ENCODE assay signal across 12 mouse cellular contexts in the genomic region with DNA sequence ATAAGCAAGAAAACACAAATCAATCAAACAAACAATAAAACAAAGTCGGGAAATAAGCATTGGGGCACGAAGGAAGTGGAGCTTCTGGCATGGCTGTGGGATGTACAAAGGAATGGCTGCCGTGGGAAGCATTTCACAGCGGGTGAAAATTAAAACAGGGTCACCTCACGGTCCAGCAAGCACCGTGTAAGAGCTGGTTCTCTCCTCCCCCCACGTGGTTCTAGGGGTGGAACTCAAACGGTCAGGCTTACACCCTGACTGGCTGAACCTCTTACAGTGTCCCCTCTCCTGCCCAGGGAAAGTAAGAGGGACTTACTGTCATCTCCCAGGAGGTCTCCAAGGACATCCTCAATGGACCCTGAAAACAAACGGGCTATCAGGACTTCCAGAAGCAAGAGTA. TPM values are rescaled to one million over a fixed set of nuclear protein-coding genes. Genes with fewer than 3 reads are reported as not detected.
A peak's percentile ranks its signal among the peaks of the same experiment; 100 is the strongest.
DNase-seq lines count a peak whose midpoint lies in the region; ATAC-seq and TF ChIP-seq lines count a peak whose summit lies in the region.
"Had no signal": no experiment of that assay in that cellular context is flagged by ENCODE, and none has a peak within 500 bp of the region (broad histone marks: within the 10 kb centered on the region; RNA-seq: fewer than 3 reads in every experiment).

No protein-coding gene starts in this region.

- TF ChIP-seq CTCF in kidney, adult 2 months (conservative IDR thresholded peaks at IDR 0.05; ENCODE audit: insufficient read depth, insufficient read length, low read depth, low read length): no peak
- TF ChIP-seq CTCF in thymus, adult 2 months (IDR thresholded peaks at IDR 0.05; ENCODE audit: borderline replicate concordance, control insufficient read depth, extremely low read depth, insufficient read depth, low read length, poor library complexity): no peak

- no peak for TF ChIP-seq POLR2A in kidney, adult 2 months (IDR thresholded peaks at IDR 0.05; ENCODE audit: low read depth, low read length)
- no peak for TF ChIP-seq POLR2A in thymus, adult 2 months (IDR thresholded peaks at IDR 0.05; ENCODE audit: control insufficient read depth, extremely low read depth, insufficient read depth, low read length, poor library complexity)

- no peaks in the 10 kb centered on the region for H3K27me3 ChIP-seq in forebrain, embryonic 15.5 days
- no peaks in the 10 kb centered on the region for H3K27me3 ChIP-seq in forebrain, embryonic 14.5 days (replicated peaks; ENCODE audit: control insufficient read depth, insufficient read depth, low read length)
- H3K27me3 ChIP-seq in kidney, adult 2 months (replicated peaks; ENCODE audit: control insufficient read depth, insufficient read depth, low read length): no peaks in the 10 kb centered on the region
- no peaks in the 10 kb centered on the region for H3K27me3 ChIP-seq in thymus, adult 2 months (ENCODE audit: control insufficient read depth, insufficient read depth, low read length)
- H3K27me3 ChIP-seq: heart, embryonic 15.5 days had no signal

- no peak overlapping the region for H3K4me3 ChIP-seq in forebrain, embryonic 15.5 days
- H3K4me3 ChIP-seq in forebrain, embryonic 14.5 days (ENCODE audit: low read depth, low read length): no peak overlapping the region
- no peak overlapping the region for H3K4me3 ChIP-seq in kidney, adult 2 months (ENCODE audit: insufficient read depth, low read depth, low read length)
- no peak overlapping the region for H3K4me3 ChIP-seq in thymus, adult 2 months (ENCODE audit: control insufficient read depth, insufficient read depth, low read length)
- H3K4me3 ChIP-seq: heart, embryonic 15.5 days had no signal

- 0 out of 2 replicates have a peak overlapping the region, but pooled peaks have one; percentile 5 for H3K9ac ChIP-seq in forebrain, embryonic 15.5 days (replicated peaks)
- H3K9ac ChIP-seq in forebrain, embryonic 14.5 days (ENCODE audit: low read length): no peak overlapping the region
- H3K9ac ChIP-seq: heart, embryonic 15.5 days had no signal

- no peak for ATAC-seq in forebrain, embryonic 15.5 days (replicated peaks)
- no peak for ATAC-seq in forebrain, embryonic 14.5 days

- H3K4me1 ChIP-seq in forebrain, embryonic 15.5 days: peaks cover 34% of the 10 kb centered on the region
- peaks cover 11% of the 10 kb centered on the region for H3K4me1 ChIP-seq in forebrain, embryonic 14.5 days (ENCODE audit: control insufficient read depth, insufficient read depth, low read length)
- H3K4me1 ChIP-seq in kidney, adult 2 months (ENCODE audit: control insufficient read depth, insufficient read depth, low read length): peaks cover 8% of the 10 kb centered on the region; the same call in 1 of the 2 replicates
- H3K4me1 ChIP-seq in thymus, adult 2 months (replicated peaks; ENCODE audit: control insufficient read depth, insufficient read depth, low read length): peaks cover 3% of the 10 kb centered on the region

- DNase-seq in forebrain, embryonic 14.5 days (ENCODE audit: low spot score): no peak
- DNase-seq in Muller cell, postnatal 12 days (ENCODE audit: inconsistent ontology term): peak; percentile 77
- peak; percentile 74 for DNase-seq in kidney, adult 2 months
- peak; percentile 65 to 66 for DNase-seq in kidney, postnatal 36 days
- no peak for DNase-seq in thymus, adult 2 months
- DNase-seq in natural killer cell, adult 2 months (ENCODE audit: low spot score in 2 of 2): no peak
- DNase-seq in right cerebral cortex, postnatal 25 days: no peak
- DNase-seq: heart, adult 11 months; liver; lung, adult 2 months had no signal

- no peak overlapping the region for H3K4me2 ChIP-seq in forebrain, embryonic 15.5 days (replicated peaks)
- no peak overlapping the region for H3K4me2 ChIP-seq in forebrain, embryonic 14.5 days (ENCODE audit: low read length)
- H3K4me2 ChIP-seq: heart, embryonic 15.5 days had no signal

- H3K36me3 ChIP-seq in forebrain, embryonic 15.5 days: peaks cover 40% of the 10 kb centered on the region
- H3K36me3 ChIP-seq in forebrain, embryonic 14.5 days (ENCODE audit: control insufficient read depth, insufficient read depth, low read length): peaks cover 59% of the 10 kb centered on the region
- no peaks in the 10 kb centered on the region for H3K36me3 ChIP-seq in kidney, adult 2 months (ENCODE audit: control insufficient read depth, insufficient read depth, low read length)
- no peaks in the 10 kb centered on the region for H3K36me3 ChIP-seq in thymus, adult 2 months (ENCODE audit: control insufficient read depth, insufficient read depth, low read length)

- H3K27ac ChIP-seq in forebrain, embryonic 15.5 days (replicated peaks): no peak overlapping the region
- no peak overlapping the region for H3K27ac ChIP-seq in forebrain, embryonic 14.5 days (ENCODE audit: low read depth, low read length)
- no peak overlapping the region for H3K27ac ChIP-seq in kidney, adult 2 months (ENCODE audit: insufficient read depth, low read depth, low read length)
- no peak overlapping the region for H3K27ac ChIP-seq in thymus, adult 2 months (ENCODE audit: control insufficient read depth, insufficient read depth, low read length)
- H3K27ac ChIP-seq: heart, embryonic 15.5 days had no signal

- 27% methylated on average over 9 of the region's 9 CpGs for WGBS in forebrain, embryonic 15.5 days
- WGBS in forebrain, embryonic 14.5 days: 29% methylated on average over 9 of the region's 9 CpGs
- WGBS in kidney, adult 2 months: 16% methylated on average over 9 of the region's 9 CpGs
- WGBS in thymus, adult 2 months: 84% methylated on average over 9 of the region's 9 CpGs

- no peaks in the 10 kb centered on the region for H3K9me3 ChIP-seq in forebrain, embryonic 15.5 days
- no peaks in the 10 kb centered on the region for H3K9me3 ChIP-seq in forebrain, embryonic 14.5 days (replicated peaks; ENCODE audit: control insufficient read depth, low read length)
- H3K9me3 ChIP-seq: heart, embryonic 15.5 days had no signal

RNA-seq across cellular contexts. Expression of gene Fbf1, which starts 5.0 kb away (rescaled TPM):
- polyA plus RNA-seq in forebrain, embryonic 15.5 days (2015; fragmentation: Nextera tagmentation; extraction: Ambion mirVana): 71.4 and 73.5 TPM in 2 replicates
- 25.9 and 44.4 TPM in 2 replicates for polyA plus RNA-seq in forebrain, embryonic 14.5 days (2014; fragmentation: Nextera tagmentation; extraction: Ambion mirVana)
- polyA plus RNA-seq in kidney, adult 2 months (2012; rRNA removed): 24.0 TPM in 2 replicates
- polyA plus RNA-seq in thymus, adult 2 months (2012; rRNA removed): 30.0 and 30.3 TPM in 2 replicates

RNA-seq across cellular contexts. Expression of gene Mrpl38, which starts 24.3 kb away (rescaled TPM):
- 77.7 and 78.5 TPM in 2 replicates for polyA plus RNA-seq in forebrain, embryonic 15.5 days (2015; fragmentation: Nextera tagmentation; extraction: Ambion mirVana)
- 79.6 and 83.4 TPM in 2 replicates for polyA plus RNA-seq in forebrain, embryonic 14.5 days (2014; fragmentation: Nextera tagmentation; extraction: Ambion mirVana)
- polyA plus RNA-seq in kidney, adult 2 months (2012; rRNA removed): 69.9 and 70.7 TPM in 2 replicates
- polyA plus RNA-seq in thymus, adult 2 months (2012; rRNA removed): 49.0 and 54.7 TPM in 2 replicates

RNA-seq across cellular contexts. Expression of gene Trim65, which starts 32.1 kb away (rescaled TPM):
- polyA plus RNA-seq in forebrain, embryonic 15.5 days (2015; fragmentation: Nextera tagmentation; extraction: Ambion mirVana): 1.6 and 1.9 TPM in 2 replicates
- 0.97 and 1.1 TPM in 2 replicates for polyA plus RNA-seq in forebrain, embryonic 14.5 days (2014; fragmentation: Nextera tagmentation; extraction: Ambion mirVana)
- polyA plus RNA-seq in kidney, adult 2 months (2012; rRNA removed): 9.5 and 9.6 TPM in 2 replicates
- polyA plus RNA-seq in thymus, adult 2 months (2012; rRNA removed): 24.5 and 26.7 TPM in 2 replicates

RNA-seq across cellular contexts. Expression of gene Ten1, which starts 35.7 kb away (rescaled TPM):
- 81.5 and 91.7 TPM in 2 replicates for polyA plus RNA-seq in forebrain, embryonic 15.5 days (2015; fragmentation: Nextera tagmentation; extraction: Ambion mirVana)
- polyA plus RNA-seq in forebrain, embryonic 14.5 days (2014; fragmentation: Nextera tagmentation; extraction: Ambion mirVana): 81.8 and 83.2 TPM in 2 replicates
- 20.1 and 21.0 TPM in 2 replicates for polyA plus RNA-seq in kidney, adult 2 months (2012; rRNA removed)
- 56.5 and 57.0 TPM in 2 replicates for polyA plus RNA-seq in thymus, adult 2 months (2012; rRNA removed)

RNA-seq across cellular contexts. Expression of gene Acox1, which starts 35.8 kb away (rescaled TPM):
- polyA plus RNA-seq in forebrain, embryonic 15.5 days (2015; fragmentation: Nextera tagmentation; extraction: Ambion mirVana): 51.3 and 54.5 TPM in 2 replicates
- polyA plus RNA-seq in forebrain, embryonic 14.5 days (2014; fragmentation: Nextera tagmentation; extraction: Ambion mirVana): 48.1 and 56.3 TPM in 2 replicates
- polyA plus RNA-seq in kidney, adult 2 months (2012; rRNA removed): 251 and 265 TPM in 2 replicates
- polyA plus RNA-seq in thymus, adult 2 months (2012; rRNA removed): 39.2 and 44.2 TPM in 2 replicates

Comparison
In these comparisons a context has a peak if more than half of its experiments do, and no peak if none do; other contexts are left out.
1. DNase-seq: peak in Muller cell, postnatal 12 days (single experiment), kidney, adult 2 months (single experiment) and kidney, postnatal 36 days (2 of 2); none in forebrain, embryonic 14.5 days (single experiment), thymus, adult 2 months (single experiment), natural killer cell, adult 2 months (0 of 2) and right cerebral cortex, postnatal 25 days (single experiment).